8 mouse cellular contexts compared by ENCODE assay signal in the genomic region with DNA sequence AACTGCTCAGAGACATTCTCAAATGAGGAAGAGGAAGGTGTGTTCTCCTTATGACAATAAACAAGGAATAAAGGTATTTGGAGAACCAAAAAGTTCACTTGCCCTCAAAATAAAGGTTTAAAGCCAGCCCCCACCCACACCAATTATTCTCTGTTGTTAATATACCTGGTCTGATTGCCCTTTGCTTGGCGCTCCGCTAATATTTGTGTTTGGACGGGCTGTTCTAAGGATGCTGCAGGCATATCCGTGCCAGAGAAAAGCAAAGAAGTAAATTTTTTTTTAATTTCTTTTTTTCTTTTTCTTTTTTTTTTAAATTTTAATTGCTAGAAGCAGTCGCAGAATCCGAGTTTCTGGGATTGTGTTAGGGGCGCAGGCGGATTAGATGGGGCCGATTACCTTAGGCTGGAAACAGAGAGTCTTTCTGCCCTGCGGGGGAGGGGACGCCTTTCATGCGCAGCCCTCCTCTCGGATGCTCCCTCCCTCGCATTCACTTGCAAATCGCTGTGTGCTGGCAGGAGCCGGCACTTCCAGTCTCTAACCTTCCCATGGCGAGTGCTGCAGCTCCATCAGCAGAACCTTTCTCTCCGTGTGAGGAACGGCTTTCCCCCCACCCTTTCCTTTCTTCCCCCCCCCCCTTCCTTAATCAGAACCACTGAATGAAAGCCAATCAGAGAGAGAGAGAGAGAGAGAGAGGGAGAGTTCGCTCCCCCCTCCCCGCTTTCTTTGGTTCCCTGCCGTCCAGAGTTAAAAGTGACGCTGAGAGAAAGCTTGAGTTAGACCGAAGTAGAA. TPM values are rescaled to one million over a fixed set of nuclear protein-coding genes. Genes with fewer than 3 reads are reported as not detected.
DNase-seq lines count a peak whose midpoint lies in the region; ATAC-seq and TF ChIP-seq lines count a peak whose summit lies in the region.

A gene (plus strand): TSS at position 763 of the 789 bp plus-strand sequence.

- H3K4me2 ChIP-seq in kidney, embryonic 16.5 days (replicated peaks; ENCODE audit: low read depth, low read length): peak within 1 kb of the TSS; percentile 72
- H3K4me2 ChIP-seq in forebrain, embryonic 14.5 days (ENCODE audit: low read length): peak within 1 kb of the TSS; percentile 61
- H3K4me2 ChIP-seq in liver, postnatal 0 days (ENCODE audit: low read depth, low read length): peak within 1 kb of the TSS; percentile 54

- H3K9me3 ChIP-seq in kidney, embryonic 16.5 days (ENCODE audit: low read length): no peaks in the 10 kb centered on the region
- H3K9me3 ChIP-seq in forebrain, embryonic 14.5 days (replicated peaks; ENCODE audit: control insufficient read depth, low read length): no peaks in the 10 kb centered on the region
- no peaks in the 10 kb centered on the region for H3K9me3 ChIP-seq in liver, postnatal 0 days (ENCODE audit: low read length)

- H3K27me3 ChIP-seq in kidney, embryonic 16.5 days (ENCODE audit: insufficient read depth, low read length): no peaks in the 10 kb centered on the region
- 0 out of 2 replicates have a peak, but pooled peaks cover 1% of the 10 kb centered on the region for H3K27me3 ChIP-seq in kidney, adult 2 months (replicated peaks; ENCODE audit: control insufficient read depth, insufficient read depth, low read length)
- no peaks in the 10 kb centered on the region for H3K27me3 ChIP-seq in forebrain, embryonic 14.5 days (replicated peaks; ENCODE audit: control insufficient read depth, insufficient read depth, low read length)
- H3K27me3 ChIP-seq in liver, postnatal 0 days (ENCODE audit: insufficient read depth, low read length): no peaks in the 10 kb centered on the region
- H3K27me3 ChIP-seq in small intestine, adult 2 months (ENCODE audit: control insufficient read depth, insufficient read depth, low read length): no peaks in the 10 kb centered on the region

- H3K9ac ChIP-seq in kidney, embryonic 16.5 days (replicated peaks; ENCODE audit: low read length): peak within 1 kb of the TSS; percentile 53; the same call in 1 of the 2 replicates
- peak within 1 kb of the TSS; percentile 56 for H3K9ac ChIP-seq in forebrain, embryonic 14.5 days (ENCODE audit: low read length)
- H3K9ac ChIP-seq in liver, postnatal 0 days (replicated peaks): no peak within 1 kb of the TSS

- no peak for DNase-seq in kidney, adult 2 months
- DNase-seq in forebrain, embryonic 14.5 days (ENCODE audit: low spot score): peak; percentile 94
- peak; percentile 65 to 81 for DNase-seq in layer of hippocampus, adult 2 months (ENCODE audit: low spot score in 2 of 2)
- no peak for DNase-seq in liver, postnatal 0 days
- no peak for DNase-seq in spleen, postnatal 4 days (ENCODE audit: low spot score in 2 of 2)

- H3K36me3 ChIP-seq in kidney, embryonic 16.5 days (ENCODE audit: insufficient read depth, low read length): no peaks in the 10 kb centered on the region
- no peaks in the 10 kb centered on the region for H3K36me3 ChIP-seq in kidney, adult 2 months (ENCODE audit: control insufficient read depth, insufficient read depth, low read length)
- no peaks in the 10 kb centered on the region for H3K36me3 ChIP-seq in forebrain, embryonic 14.5 days (ENCODE audit: control insufficient read depth, insufficient read depth, low read length)
- no peaks in the 10 kb centered on the region for H3K36me3 ChIP-seq in liver, postnatal 0 days (replicated peaks; ENCODE audit: insufficient read depth, low read length)
- H3K36me3 ChIP-seq in small intestine, adult 2 months (ENCODE audit: control insufficient read depth, insufficient read depth, low read length): no peaks in the 10 kb centered on the region

- no peak within 1 kb of the TSS for H3K27ac ChIP-seq in kidney, embryonic 16.5 days (ENCODE audit: low read length)
- H3K27ac ChIP-seq in kidney, adult 2 months (ENCODE audit: insufficient read depth, low read depth, low read length): no peak within 1 kb of the TSS
- peak within 1 kb of the TSS; percentile 67; the same call in 1 of the 2 replicates for H3K27ac ChIP-seq in forebrain, embryonic 14.5 days (ENCODE audit: low read depth, low read length)
- peak within 1 kb of the TSS; percentile 89 for H3K27ac ChIP-seq in layer of hippocampus, adult 2 months
- no peak within 1 kb of the TSS for H3K27ac ChIP-seq in liver, postnatal 0 days (ENCODE audit: low read depth)
- H3K27ac ChIP-seq in small intestine, adult 2 months (ENCODE audit: insufficient read depth, low read depth, low read length): no peak within 1 kb of the TSS

- H3K4me3 ChIP-seq in kidney, embryonic 16.5 days (ENCODE audit: low read length): peak within 1 kb of the TSS; percentile 48
- H3K4me3 ChIP-seq in kidney, adult 2 months (ENCODE audit: insufficient read depth, low read depth, low read length): no peak within 1 kb of the TSS
- H3K4me3 ChIP-seq in forebrain, embryonic 14.5 days (ENCODE audit: low read depth, low read length): peak within 1 kb of the TSS; percentile 40
- peak within 1 kb of the TSS; percentile 74 for H3K4me3 ChIP-seq in layer of hippocampus, adult 2 months
- 0 out of 2 replicates have a peak within 1 kb of the TSS, but pooled peaks have one; percentile 13 for H3K4me3 ChIP-seq in liver, postnatal 0 days (ENCODE audit: low read depth, low read length)
- H3K4me3 ChIP-seq in small intestine, adult 2 months (ENCODE audit: low read depth, low read length): 0 out of 2 replicates have a peak within 1 kb of the TSS, but pooled peaks have one; percentile 8

- WGBS in kidney, embryonic 16.5 days: under 1% methylated on average over 24 of the region's 24 CpGs
- 2% methylated on average over 24 of the region's 24 CpGs for WGBS in kidney, adult 2 months
- WGBS in forebrain, embryonic 14.5 days: 1% methylated on average over 24 of the region's 24 CpGs
- 2% methylated on average over 24 of the region's 24 CpGs for WGBS in liver, postnatal 0 days (ENCODE audit: insufficient replicate concordance)
- WGBS in small intestine, adult 2 months: 3% methylated on average over 24 of the region's 24 CpGs

- peak; percentile 89 for ATAC-seq in kidney, embryonic 16.5 days (ENCODE audit: low FRiP score, low TSS enrichment)
- ATAC-seq in cerebellum, adult (ENCODE audit: insufficient number of reproducible peaks, low FRiP score, low TSS enrichment): peak; percentile 82
- ATAC-seq in forebrain, embryonic 14.5 days: peak; percentile 94
- ATAC-seq in liver, postnatal 0 days: no peak

- no peak for TF ChIP-seq EP300 in liver, postnatal 0 days (IDR thresholded peaks at IDR 0.05; ENCODE audit: low read depth)

- no peak for TF ChIP-seq POLR2A in kidney, adult 2 months (IDR thresholded peaks at IDR 0.05; ENCODE audit: low read depth, low read length)
- TF ChIP-seq POLR2A in small intestine, adult 2 months (IDR thresholded peaks at IDR 0.05; ENCODE audit: low read depth, low read length): no peak

- TF ChIP-seq CTCF in kidney, adult 2 months (conservative IDR thresholded peaks at IDR 0.05; ENCODE audit: insufficient read depth, insufficient read length, low read depth, low read length): no peak
- TF ChIP-seq CTCF in layer of hippocampus, adult 2 months (conservative IDR thresholded peaks at IDR 0.05): peak; percentile 20; the same call in 1 of the 2 replicates
- no peak for TF ChIP-seq CTCF in liver, postnatal 0 days (IDR thresholded peaks at IDR 0.05; ENCODE audit: low read depth)
- no peak for TF ChIP-seq CTCF in small intestine, adult 2 months (IDR thresholded peaks at IDR 0.05; ENCODE audit: extremely low read depth, insufficient read length, insufficient replicate concordance, low read depth, low read length)

- H3K4me1 ChIP-seq in kidney, embryonic 16.5 days (ENCODE audit: insufficient read depth, low read length): 0 out of 2 replicates have a peak, but pooled peaks cover 4% of the 10 kb centered on the region
- H3K4me1 ChIP-seq in kidney, adult 2 months (ENCODE audit: control insufficient read depth, insufficient read depth, low read length): no peaks in the 10 kb centered on the region
- H3K4me1 ChIP-seq in forebrain, embryonic 14.5 days (ENCODE audit: control insufficient read depth, insufficient read depth, low read length): 0 out of 2 replicates have a peak, but pooled peaks cover 2% of the 10 kb centered on the region
- H3K4me1 ChIP-seq in liver, postnatal 0 days (ENCODE audit: insufficient read depth): no peaks in the 10 kb centered on the region
- H3K4me1 ChIP-seq in small intestine, adult 2 months (ENCODE audit: control insufficient read depth, insufficient read depth, insufficient read length, low read length): no peaks in the 10 kb centered on the region

RNA-seq across cellular contexts. Expression of the gene that starts here (rescaled TPM):
- 0.49 and 0.81 TPM in 2 replicates for polyA plus RNA-seq in kidney, embryonic 16.5 days (2015; fragmentation: Nextera tagmentation; extraction: Ambion mirVana)
- polyA plus RNA-seq in kidney, adult 2 months (2012; rRNA removed): 0.04 and 0.11 TPM in 2 replicates
- 14.1 and 19.9 TPM in 2 replicates for polyA plus RNA-seq in forebrain, embryonic 14.5 days (2014; fragmentation: Nextera tagmentation; extraction: Ambion mirVana)
- total RNA-seq in layer of hippocampus, adult 2 months (2021): 10 to 100 TPM; 31.5 to 33.4 TPM
- polyA plus RNA-seq in liver, postnatal 0 days (2015; fragmentation: Nextera tagmentation; extraction: Ambion mirVana): not detected in 2 replicates
- not detected in 2 replicates for polyA plus RNA-seq in small intestine, adult 2 months (2012; rRNA removed)

Comparison
In these comparisons a context has a peak if more than half of its experiments do, and no peak if none do; other contexts are left out.
1. Peak in ATAC-seq, H3K4me3 ChIP-seq, H3K9ac ChIP-seq and H3K4me2 ChIP-seq in kidney, embryonic 16.5 days; RNA of the gene not detected or under 1 TPM.
2. H3K27ac ChIP-seq: peak in forebrain, embryonic 14.5 days (single experiment) and layer of hippocampus, adult 2 months (single experiment); none in kidney, embryonic 16.5 days (single experiment), kidney, adult 2 months (single experiment), liver, postnatal 0 days (single experiment) and small intestine, adult 2 months (single experiment).
3. DNase-seq: peak in forebrain, embryonic 14.5 days (single experiment) and layer of hippocampus, adult 2 months (2 of 2); none in kidney, adult 2 months (single experiment), liver, postnatal 0 days (single experiment) and spleen, postnatal 4 days (0 of 2).
4. Peak in every context shown above with its lines, with median percentiles within 50 percentile points of each other: H3K4me2 ChIP-seq.